Mouse (Mus musculus) left cerebral cortex, postnatal 14 days (tissue): Measurements from ENCODE around the gene 2900026A02Rik. TPM values are rescaled to one million over a fixed set of nuclear protein-coding genes. Genes with fewer than 3 reads are reported as not detected.

Source experiments
- total RNA-seq, 2 experiments: library from RNA; stranded (reverse); gene quantifications; 2 replicates each; pipeline ENCODE4 v1.2.3; 2021

Gene 2900026A02Rik
- total RNA-seq, 2 experiments from 2014 or later, result 55.8 to 63.6 TPM

Other genes starting within 250 kb of the 2900026A02Rik start
- 10 to 100 TPM; 59.1 to 59.7 TPM for gene Grk3, start 205.4 kb downstream of the 2900026A02Rik start, total RNA-seq
- not detected for gene Crybb2, start 151.1 kb downstream of the 2900026A02Rik start, total RNA-seq
- 1 to 10 TPM; 3.4 to 4.2 TPM for gene Crybb3, start 139.7 kb downstream of the 2900026A02Rik start, total RNA-seq
- gene Tmem211, start 5.7 kb upstream of the 2900026A02Rik start, total RNA-seq, result not detected
- 100 to 1,000 TPM; 100 to 110 TPM for gene Sgsm1, start 89.5 kb upstream of the 2900026A02Rik start, total RNA-seq
- gene Aym1, start 136.1 kb upstream of the 2900026A02Rik start, total RNA-seq, result not detected